Mouse (Mus musculus): Measurements from ENCODE around the gene Kmt5a.

- TF ChIP-seq CTCF (conservative IDR thresholded peaks at IDR 0.05; ENCODE audit: insufficient read depth, insufficient read length, low read depth, low read length): no peak
- no peak for TF ChIP-seq POLR2A (IDR thresholded peaks at IDR 0.05; ENCODE audit: low read depth, low read length)
Observed at GRCm38 (mm10) chr5:124392412-124392811, 47.3 kb upstream of the Kmt5a start.

Measured in kidney, adult 2 months (tissue).